Mouse (Mus musculus) natural killer cell, adult 2 months (primary cell): ENCODE results near the gene Rgs6.

Source experiments
- DNase-seq, 2 experiments: peaks; one replicate each; pipeline ENCODE4 v3.0.0; 2022; ENCODE audit warnings: low spot score in 2 of 2

Rgs6 gene

GRCm38 (mm10) chr12:82972661-82973060 lies 384.6 kb downstream of the Rgs6 start:
- no peak for DNase-seq

- DNase-seq, result no peak
These were observed 385.7 kb downstream of the Rgs6 start for GRCm38 (mm10) chr12:82973771-82974170.

GRCm38 (mm10) chr12:82978275-82978674 lies 390.2 kb downstream of the Rgs6 start:
- DNase-seq, result no peak

GRCm38 (mm10) chr12:82982716-82983115 lies 394.6 kb downstream of the Rgs6 start:
- no peak for DNase-seq

GRCm38 (mm10) chr12:82985300-82985699 lies 397.2 kb downstream of the Rgs6 start:
- no peak for DNase-seq

- no peak for DNase-seq
These were observed 399.6 kb downstream of the Rgs6 start for GRCm38 (mm10) chr12:82987661-82988060.

GRCm38 (mm10) chr12:82993905-82994304 lies 405.8 kb downstream of the Rgs6 start:
- DNase-seq, result no peak

- no peak for DNase-seq
These were observed 408.7 kb downstream of the Rgs6 start for GRCm38 (mm10) chr12:82996775-82997174.

GRCm38 (mm10) chr12:82998682-82999332 lies 410.7 kb downstream of the Rgs6 start:
- no peak for DNase-seq

- no peak for DNase-seq
These were observed 411.4 kb downstream of the Rgs6 start for GRCm38 (mm10) chr12:82999333-83000032.

GRCm38 (mm10) chr12:83000033-83000570 lies 412.0 kb downstream of the Rgs6 start:
- no peak for DNase-seq

GRCm38 (mm10) chr12:83000957-83001356 lies 412.9 kb downstream of the Rgs6 start:
- no peak for DNase-seq

- DNase-seq, result no peak
These were observed 416.1 kb downstream of the Rgs6 start for GRCm38 (mm10) chr12:83004014-83004682.

- DNase-seq, result no peak
These were observed 423.0 kb downstream of the Rgs6 start for GRCm38 (mm10) chr12:83011056-83011565.

- no peak for DNase-seq
These were observed 426.0 kb downstream of the Rgs6 start for GRCm38 (mm10) chr12:83013918-83014691.

GRCm38 (mm10) chr12:83014848-83015247 lies 426.8 kb downstream of the Rgs6 start:
- DNase-seq, result no peak

- DNase-seq, result no peak
These were observed 427.3 kb downstream of the Rgs6 start for GRCm38 (mm10) chr12:83015366-83015765.

- no peak for DNase-seq
These were observed 428.4 kb downstream of the Rgs6 start for GRCm38 (mm10) chr12:83016486-83016885.

- peak; percentile 26 to 45 for DNase-seq
These were observed 429.9 kb downstream of the Rgs6 start for GRCm38 (mm10) chr12:83018005-83018404.

- no peak for DNase-seq
These were observed 438.9 kb downstream of the Rgs6 start for GRCm38 (mm10) chr12:83026985-83027384.

- no peak for DNase-seq
These were observed 445.2 kb downstream of the Rgs6 start for GRCm38 (mm10) chr12:83033171-83033835.
